Mouse (Mus musculus): Measurements from ENCODE around the gene Marveld2.

The Marveld2 gene

GRCm38 (mm10) chr13:100616181-100617087 lies at the start of gene Marveld2:
Gene Marveld2 (minus strand): TSS chr13:100616971.
- DNase-seq (ENCODE audit: low read depth, low spot score) = no peak

DNA sequence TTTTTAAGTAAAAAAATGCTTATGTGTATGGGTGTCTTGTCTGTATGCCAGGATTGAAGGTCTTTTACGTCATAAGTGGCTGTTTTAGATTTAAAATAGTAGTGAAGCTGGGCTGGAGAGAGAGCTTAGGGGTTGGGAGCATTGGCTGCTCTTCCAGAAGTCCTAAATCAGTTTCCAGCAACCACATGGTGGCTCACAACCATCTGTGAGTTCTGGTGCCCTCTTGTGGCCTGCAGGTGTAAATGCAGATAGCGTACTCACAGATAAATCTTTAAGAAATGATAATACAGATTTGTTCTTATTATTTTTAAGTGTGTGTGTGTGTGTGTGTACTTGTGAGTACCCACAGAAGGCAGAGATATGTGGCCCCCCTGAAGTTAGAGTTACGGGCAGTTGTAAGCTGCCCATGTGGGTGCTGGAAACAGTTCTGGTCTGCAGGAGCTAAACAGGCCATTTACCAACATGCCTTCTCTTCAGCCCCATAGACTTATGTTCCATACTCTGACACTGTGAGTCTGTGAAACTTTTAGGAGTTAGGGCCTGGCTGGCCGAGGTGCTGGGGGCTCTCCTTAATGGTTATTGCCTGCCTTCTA lies 43.2 kb upstream of the Marveld2 start:
- peak; percentile 52 for DNase-seq (ENCODE audit: low read depth, low spot score)

DNA sequence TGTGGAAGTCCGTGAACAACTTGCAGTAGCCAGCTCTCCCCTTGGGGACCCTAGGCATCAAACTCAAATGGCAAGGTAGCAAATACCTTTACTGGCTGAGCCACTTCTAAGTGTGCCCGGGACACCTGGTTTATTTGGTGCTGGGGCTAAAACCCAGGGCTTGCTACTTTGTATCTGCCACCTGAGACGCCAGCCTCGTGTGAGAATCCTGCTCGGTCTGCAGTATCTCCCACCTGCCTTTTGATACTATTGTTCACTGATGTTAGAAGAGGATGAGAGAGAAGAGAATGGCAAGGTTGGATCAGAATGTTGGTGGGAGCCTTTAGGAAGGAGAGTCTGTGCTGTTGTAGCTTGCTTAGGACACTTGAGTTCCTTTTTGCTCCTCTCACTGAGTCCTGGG lies 41.3 kb upstream of the Marveld2 start:
- no peak for DNase-seq (ENCODE audit: low read depth, low spot score)

DNA sequence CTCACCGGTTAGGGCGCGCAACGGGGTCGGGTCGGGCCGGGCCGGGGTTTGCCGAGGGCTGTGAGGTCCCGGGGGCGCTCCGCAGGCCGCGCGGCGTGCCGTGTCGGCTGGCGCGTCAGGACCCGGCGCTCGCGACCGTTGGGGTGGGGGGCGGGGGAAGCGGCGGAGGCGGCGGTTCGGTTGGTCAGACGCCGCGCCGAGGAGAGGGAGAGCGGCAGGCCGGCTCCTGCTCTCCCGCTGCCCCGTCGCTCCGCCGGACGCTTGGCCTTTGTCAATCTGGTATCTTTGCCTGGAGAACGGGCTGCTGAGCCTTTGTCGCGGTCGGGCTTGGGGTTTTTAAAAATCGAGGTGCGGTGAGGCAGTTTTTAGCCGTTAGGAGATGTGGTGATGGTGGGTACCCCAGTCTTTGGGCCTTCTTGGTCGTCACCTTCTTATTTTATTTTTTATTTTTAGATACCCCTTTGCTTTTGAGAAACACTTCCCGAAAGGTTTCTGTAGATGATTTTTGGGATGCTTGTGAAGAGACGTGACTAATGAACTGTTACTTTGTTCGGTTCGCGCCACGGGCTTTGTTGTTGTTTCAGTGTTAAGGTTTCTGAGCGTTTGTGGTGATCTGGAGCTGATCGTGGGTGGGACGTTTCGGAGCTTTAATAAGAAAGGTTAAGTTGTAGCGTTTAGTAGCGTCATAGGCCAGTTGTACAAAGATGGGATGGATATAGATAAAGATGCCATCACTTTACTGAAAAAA lies 34.8 kb upstream of the Marveld2 start, which contains the start of gene Taf9:
Gene Taf9, plus strand, starts transcription at position 141 of the 748 bp plus-strand sequence.
- no peak for DNase-seq (ENCODE audit: low read depth, low spot score)

GRCm38 (mm10) chr13:100650550-100651438 lies 34.0 kb upstream of the Marveld2 start, which contains the start of the genes Ak6 and Rad17:
Gene Ak6 (plus strand): TSS chr13:100650979.
Gene Rad17 (minus strand): TSS chr13:100651051.
- DNase-seq (ENCODE audit: low read depth, low spot score) = peak; percentile 85

DNA sequence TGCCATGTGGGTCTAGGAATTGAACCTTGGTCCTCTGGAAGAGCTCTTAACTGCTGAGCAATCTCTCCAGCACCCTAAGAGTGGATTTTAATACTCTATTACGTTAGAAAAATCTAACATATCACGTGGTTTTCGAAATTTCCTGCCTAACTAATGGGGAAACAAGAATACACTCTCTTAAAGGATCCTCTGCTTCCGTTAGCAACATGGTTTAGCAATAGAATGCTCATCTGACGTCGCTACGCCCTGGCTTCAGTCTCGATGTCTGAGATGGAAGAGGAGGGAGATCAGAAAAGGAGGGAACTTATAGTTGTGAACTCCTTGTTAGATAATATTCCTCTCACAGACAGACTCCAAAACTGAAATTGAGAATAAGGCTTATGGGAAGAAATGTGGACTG lies 31.5 kb upstream of the Marveld2 start:
- no peak for DNase-seq (ENCODE audit: low read depth, low spot score)

GRCm38 (mm10) chr13:100642471-100643209 lies 25.9 kb upstream of the Marveld2 start:
- no peak for DNase-seq (ENCODE audit: low read depth, low spot score)

DNA sequence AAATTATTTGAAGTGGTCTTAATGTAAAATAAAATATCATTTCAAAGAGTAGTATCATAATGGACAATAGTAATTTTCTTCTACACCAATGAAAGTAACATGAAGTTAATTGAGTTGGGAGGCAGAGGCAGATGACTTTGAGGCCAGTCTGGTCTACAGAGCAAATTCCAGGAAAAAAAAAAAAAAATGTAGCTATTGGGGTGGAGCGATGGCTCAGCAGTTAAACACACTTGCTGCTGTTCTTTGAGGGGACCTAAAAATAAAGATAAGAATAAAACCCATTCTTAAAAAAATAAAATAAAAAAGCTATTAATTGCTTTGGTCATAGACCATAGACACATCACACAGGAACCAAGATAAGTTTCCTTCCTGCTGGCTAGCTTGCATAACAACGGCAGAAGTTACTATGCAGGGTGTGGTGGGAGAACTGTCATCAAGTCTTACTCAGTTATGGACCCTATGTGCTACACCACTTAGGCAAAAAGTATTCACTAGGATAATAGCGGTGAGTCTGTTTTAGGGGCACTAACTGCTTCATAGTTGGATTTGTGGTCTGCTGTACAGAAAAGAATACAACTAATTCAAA lies 17.4 kb upstream of the Marveld2 start:
- DNase-seq (ENCODE audit: low read depth, low spot score) = no peak

DNA sequence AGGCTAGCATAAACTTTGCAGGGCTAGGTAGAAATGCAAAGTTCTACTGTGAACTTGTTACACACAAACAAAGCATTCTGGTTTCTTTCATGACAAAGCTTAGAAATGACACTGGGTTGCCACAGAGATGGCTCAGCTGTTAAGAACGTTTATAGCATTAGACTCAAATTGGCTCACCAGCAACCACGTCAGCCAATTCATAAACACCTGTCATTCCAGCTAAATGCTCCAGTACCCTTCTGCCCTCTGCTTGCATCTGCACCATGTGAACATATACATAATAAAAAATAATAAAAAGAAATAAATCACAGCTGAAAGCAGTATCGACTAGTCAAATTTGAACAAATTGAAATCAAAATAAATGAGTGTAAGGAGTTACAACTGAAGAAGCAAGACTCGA lies 5.5 kb upstream of the Marveld2 start:
- DNase-seq (ENCODE audit: low read depth, low spot score) = no peak

GRCm38 (mm10) chr13:100617583-100617982 lies 812 bp upstream of the Marveld2 start:
- no peak for DNase-seq (ENCODE audit: low read depth, low spot score)

GRCm38 (mm10) chr13:100612903-100613302 lies 3.9 kb downstream of the Marveld2 start:
- no peak for DNase-seq (ENCODE audit: low read depth, low spot score)

DNA sequence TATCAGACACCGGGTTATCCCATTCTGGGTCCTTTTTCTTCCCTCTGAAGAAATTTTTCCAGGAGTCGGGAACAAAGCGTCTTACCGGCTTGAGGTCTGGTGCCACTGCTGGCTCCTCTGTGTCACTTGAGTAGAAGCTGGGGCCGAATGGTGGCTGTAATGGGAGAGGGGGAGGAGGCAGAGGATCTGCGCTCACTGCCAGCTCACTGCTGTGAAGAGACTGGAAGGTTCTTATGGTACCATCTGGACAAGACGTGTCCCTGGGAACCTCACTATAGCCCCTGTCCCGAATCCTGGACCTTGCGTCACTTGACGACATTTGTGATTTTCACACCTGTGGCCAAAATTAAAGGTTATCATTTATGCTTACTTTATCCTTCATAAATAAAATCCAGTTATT lies 4.5 kb downstream of the Marveld2 start:
- no peak for DNase-seq (ENCODE audit: low read depth, low spot score)

- no peak for DNase-seq (ENCODE audit: low read depth, low spot score)
These were observed 5.5 kb downstream of the Marveld2 start for GRCm38 (mm10) chr13:100611266-100611665.

DNA sequence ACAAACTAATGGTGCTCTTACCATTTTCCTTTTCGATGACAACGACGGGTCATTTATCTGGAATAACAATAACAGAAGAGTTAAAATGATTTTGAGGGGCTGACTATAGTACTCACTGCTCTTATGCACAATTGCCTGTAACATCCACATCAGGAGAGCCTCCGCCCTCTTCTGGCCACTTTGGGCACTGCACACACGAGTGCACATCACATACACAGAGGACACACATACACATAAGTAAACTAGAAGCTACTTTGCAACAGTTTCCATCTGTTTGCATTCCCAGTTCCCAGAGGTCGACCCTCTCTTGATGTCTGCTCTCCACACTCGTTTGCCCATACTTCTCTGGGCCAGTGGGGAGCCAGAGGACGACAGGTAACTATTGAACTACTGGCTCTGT lies 9.0 kb downstream of the Marveld2 start:
- no peak for DNase-seq (ENCODE audit: low read depth, low spot score)

DNA sequence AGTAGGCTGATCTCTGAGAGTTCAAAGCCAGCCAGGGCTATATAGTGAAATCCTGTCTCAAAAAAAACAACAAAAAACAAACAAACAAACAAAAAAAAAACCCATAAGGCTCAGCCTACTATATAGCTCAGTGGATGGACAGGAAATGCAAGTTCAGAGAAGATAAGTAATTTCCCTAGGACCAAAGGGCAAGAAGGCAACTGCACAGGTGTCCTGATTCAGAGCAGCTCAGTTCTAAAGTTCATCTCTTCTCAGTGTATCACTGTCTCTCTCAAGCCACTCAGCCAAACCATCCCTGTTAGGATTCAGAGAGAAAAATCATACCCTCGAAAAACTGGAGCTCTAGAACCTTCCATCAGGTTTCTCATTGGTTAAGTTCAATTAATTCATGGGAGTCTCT lies 10.9 kb downstream of the Marveld2 start:
- DNase-seq (ENCODE audit: low read depth, low spot score) = no peak

DNA sequence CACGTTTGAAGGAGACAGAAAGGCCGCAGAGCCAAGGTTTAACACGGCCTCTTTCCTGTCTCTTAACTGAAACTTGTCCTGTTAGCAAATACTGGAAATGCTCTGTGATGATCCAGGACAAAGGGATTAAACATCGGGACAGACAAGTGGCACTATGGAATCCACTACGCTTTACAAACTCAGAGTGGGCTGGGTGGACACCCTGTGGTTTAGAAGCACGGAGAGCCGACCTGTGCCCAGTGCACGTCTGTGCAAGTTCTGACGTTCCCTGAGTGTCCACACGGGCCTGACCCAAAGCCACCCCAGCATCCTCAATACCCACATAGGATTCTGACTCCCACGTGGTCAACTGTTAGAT lies 13.1 kb downstream of the Marveld2 start:
- DNase-seq (ENCODE audit: low read depth, low spot score) = no peak

GRCm38 (mm10) chr13:100603031-100603737 lies 13.6 kb downstream of the Marveld2 start:
- DNase-seq (ENCODE audit: low read depth, low spot score) = no peak

DNA sequence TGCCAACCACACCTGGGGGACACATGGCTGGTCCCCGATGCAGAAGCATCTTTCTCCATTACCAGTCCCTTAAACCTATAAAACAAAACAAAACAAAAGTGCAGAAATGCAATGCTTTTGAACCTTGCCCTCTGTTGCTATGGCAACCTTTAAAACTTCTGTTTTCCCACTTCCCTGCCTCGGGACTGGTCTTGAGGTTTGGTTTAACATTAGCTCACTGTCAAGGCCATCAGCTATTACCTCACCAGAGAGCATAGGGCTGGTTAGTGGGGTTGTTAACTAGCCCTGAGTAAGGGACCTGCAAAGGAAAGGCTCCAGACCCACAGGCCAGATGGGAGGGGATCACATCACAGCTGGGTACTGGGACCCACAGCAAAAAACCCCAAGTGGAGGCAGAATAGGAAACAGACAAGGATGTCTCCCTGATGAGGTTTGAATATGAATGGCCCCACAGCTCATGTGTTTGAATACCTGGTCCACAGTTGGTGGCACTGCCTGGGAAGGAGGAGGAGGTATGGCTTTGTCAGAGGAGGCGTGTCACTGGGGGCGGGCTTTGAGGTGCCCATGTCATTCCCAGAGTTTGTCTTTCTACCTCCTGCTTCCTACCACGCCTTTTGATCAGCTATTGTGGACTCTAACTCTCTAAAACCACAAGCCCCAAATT lies 14.4 kb downstream of the Marveld2 start:
- no peak for DNase-seq (ENCODE audit: low read depth, low spot score)

DNA sequence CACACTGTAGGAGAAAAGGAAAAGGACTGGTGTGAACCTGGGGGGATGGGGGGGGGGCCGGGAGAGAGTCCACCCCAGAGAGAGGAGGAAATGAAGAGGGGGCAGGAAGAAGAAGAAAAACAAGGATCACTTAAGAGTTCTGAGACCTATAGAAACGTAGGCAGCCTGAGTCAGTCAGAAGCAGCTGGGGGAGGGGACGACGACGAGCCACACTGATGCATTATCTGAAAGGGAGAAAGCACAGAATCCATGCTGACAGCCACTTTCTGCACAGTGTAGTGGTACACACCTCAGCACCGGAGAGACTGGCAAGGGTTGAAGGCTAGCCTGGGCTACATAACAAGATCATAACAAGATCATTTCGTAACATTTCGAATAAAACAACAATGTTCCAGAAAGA lies 15.7 kb downstream of the Marveld2 start:
- no peak for DNase-seq (ENCODE audit: low read depth, low spot score)

All from telencephalon, adult 2 months (tissue).